Mouse (Mus musculus): ENCODE results near the gene Mrgprh.

DNA sequence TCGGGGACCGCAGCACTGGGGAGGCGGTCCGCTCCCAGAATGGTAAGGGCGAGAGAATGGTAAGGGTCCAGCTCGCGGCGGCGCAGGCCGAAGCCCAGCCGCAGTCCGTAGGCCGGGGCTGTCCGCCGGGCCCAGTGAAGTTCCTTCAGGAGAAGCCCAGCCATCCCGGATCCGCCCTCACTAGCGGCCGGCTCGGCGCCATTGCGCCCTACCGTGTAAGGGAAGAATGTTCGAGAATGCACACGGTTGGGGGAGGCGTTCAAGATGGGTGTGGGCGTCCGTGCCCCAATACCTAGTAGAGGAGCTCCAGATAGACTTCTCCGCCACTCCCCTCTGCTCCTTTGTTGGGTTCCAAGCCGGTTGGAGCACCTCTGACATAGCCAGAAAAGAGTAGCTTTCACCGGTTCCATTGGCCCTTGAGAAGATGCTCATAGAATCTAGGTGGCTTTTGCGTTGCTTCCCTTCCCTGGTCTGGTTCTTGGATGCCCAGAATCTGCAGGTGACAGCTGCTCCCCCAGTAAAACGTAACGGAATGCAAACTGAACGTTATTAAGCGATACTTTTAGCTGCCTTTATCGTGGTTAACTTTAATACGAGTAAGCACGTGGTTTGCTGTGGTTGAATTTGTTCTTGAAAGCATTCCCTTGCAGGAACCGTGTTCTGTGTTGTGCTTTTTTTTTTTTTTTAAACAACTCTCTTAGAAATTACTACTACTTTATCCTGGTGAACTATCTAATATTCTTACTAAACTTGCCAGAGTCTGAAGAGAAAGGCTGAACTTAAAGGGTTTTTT lies 41.0 kb downstream of the Mrgprh start:
- no peak for TF ChIP-seq POLR2A (IDR thresholded peaks at IDR 0.05; ENCODE audit: insufficient read depth, low read depth, low read length)
- TF ChIP-seq CTCF (IDR thresholded peaks at IDR 0.05): no peak
- TF ChIP-seq EP300 (IDR thresholded peaks at IDR 0.05; ENCODE audit: insufficient read depth, low read depth, low read length): no peak
